Mouse (Mus musculus): ENCODE results near the gene Zbtb16. TPM values are rescaled to one million over a fixed set of nuclear protein-coding genes. Genes with fewer than 3 reads are reported as not detected.

Gene Zbtb16
- 100 to 1,000 TPM; 122 to 213 TPM for total RNA-seq (2021)
- long read RNA-seq, experiment 1, full-length matches to known transcripts, result 1 of 7 reads
- long read RNA-seq, experiment 1, partial matches to known transcripts, result 0 of 7 reads
- long read RNA-seq, experiment 1, other reads (novel, unspliced or antisense), result 6 of 7 reads
- long read RNA-seq, experiment 2, partial matches to known transcripts, result 1 of 13 reads
- long read RNA-seq, experiment 2, other reads (novel, unspliced or antisense), result 12 of 13 reads

DNA sequence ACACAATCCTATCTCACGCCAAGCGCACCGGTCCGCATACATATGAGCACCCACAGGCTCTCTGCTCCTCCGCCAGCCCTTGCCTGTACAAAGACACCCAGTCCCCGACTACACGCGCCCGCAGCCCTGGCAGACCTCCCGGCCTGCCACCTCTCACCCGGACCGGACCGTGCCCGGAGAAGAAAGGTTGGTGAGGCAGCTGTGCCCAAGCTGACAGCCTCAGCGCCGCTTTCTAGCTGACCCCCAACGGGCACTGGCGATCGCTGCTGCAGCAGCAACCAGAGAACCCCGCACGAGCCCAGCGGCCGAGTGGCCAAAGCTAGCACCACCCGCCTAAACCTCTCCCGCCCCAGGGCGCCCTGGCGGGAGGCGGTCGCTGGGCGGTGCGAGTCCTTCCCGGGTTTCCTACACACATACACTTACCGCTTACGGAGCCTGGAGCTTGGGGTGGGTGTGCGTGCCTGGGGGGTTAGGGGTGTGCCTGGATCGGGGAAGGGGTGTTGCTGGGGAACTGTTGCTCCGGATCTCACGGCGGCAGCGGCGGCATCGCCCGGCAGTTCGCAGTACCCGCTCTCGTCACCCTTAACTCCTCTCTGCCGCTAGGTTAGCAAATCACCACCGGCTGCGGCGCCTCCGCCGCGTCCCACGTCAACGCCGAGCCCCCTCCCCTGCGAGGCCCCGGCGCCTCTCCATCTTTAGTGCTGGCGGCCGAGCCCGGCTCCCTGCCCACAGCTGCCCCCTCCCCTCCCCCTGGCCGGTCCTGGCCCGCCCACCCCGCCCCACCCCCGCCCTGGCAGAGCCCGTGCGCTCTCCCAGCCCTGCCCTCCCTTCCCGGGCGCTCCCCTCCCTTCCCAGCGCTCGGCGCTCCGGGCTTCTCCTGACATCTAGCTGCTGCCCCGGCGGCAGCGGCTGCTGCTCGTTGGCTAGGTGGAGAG is at the start of gene Zbtb16:
Zbtb16 (minus strand) TSS at position 592 of the 935 bp plus-strand sequence.
- DNase-seq, result peak; percentile 92 to 95

DNA sequence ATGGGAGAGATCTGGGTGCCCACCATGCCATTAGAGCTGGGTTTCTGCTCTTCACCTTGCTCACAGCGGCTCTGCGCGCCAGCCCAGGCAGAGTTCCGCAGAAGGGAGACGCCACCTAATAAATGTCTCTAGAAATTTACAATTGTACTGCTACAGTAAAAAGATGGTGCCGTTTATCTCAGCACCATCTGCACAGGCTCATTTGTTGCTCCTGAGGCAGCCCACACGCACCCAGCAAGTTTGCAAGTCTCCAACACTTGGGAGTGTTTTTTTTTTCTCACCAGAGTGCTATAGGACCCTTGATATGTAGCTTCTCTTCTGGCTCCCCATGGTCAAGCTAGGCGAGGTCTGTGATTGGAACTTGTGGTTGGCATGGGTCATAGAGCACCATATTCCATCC is 36.9 kb upstream of the Zbtb16 start:
- no peak for DNase-seq

DNA sequence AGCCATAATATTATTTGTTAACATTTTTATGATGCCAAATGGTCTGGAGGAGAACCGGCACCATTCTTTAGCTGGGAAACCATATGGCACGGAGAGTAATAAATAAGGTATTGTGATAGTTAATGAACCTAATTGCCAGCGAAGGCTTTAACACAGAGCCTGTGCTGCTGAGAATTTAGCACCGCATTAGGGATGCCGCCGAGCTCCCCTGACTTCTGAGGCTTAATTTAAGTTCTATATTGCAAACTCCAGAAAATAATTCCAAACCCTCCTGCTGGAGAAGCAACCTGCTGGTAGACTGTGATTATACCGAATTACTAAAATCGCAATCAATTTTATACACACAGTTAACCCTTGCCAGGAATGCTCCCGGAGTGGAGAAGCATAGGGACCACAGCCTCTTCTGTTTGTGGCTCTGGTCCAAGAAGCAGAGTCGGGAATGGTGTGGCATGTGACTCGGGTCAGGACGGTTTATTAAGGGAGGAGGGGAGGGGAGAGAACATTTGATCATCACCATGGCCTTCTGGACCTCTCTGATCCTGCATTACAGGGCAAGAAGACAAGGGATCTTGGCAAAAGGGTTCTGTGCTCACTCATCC is 30.6 kb upstream of the Zbtb16 start:
- DNase-seq, result no peak

DNA sequence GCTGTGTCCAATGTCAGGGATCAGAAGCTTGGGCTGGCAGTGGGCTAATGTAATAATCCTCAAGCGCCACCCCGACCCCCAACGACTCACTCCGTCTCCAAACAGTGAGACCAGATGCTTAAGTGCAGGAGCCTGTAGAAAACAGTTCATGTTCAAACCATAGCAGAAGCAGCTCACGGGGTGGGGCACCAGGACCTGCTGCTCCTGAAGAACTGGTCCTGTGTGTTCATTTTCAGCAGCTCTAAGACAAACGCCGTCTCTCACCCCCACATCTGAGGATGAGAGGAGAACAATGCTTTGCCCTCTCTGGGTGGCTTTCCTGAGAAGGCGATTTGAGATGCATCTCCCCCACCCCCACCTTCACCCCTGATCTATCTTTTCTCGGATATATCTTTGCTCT is 29.2 kb upstream of the Zbtb16 start:
- DNase-seq, result no peak

DNA sequence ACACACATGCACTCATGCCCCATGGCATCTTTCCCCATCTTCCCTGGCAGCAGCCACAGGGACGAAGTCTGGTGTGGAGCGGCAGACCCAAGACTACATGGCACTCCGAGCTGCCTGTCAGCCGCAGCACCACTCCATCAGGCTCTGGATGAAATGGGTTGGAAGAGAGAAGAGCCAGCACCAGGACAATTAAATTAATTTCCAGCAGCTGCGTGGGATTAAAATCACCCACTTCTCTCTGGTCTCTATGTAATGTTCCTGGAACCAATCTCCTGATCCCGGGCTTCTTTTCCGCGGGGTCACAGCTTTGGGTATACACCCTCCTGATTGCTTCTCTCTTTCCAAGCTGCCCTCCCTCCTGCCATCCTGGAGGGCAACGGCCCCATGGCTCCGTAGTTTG is 25.5 kb upstream of the Zbtb16 start:
- DNase-seq, result no peak

DNA sequence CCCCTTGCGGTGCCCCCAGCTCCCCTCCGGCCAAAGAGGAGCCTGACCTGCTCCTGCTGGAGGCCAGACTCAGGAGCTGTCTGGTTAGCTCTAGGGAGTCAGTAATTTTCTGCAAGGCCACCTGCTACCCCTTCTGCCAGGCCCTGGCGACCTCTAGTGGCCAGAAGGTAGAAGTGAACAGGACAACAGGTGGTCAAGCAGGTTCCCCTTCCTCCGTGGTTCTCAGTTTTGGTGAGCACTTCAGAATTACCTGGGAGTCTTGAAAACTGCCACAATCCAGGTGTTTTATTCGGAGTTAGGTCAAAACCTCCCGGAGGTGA is 24.5 kb upstream of the Zbtb16 start:
- peak; percentile 83 to 84 for DNase-seq

DNA sequence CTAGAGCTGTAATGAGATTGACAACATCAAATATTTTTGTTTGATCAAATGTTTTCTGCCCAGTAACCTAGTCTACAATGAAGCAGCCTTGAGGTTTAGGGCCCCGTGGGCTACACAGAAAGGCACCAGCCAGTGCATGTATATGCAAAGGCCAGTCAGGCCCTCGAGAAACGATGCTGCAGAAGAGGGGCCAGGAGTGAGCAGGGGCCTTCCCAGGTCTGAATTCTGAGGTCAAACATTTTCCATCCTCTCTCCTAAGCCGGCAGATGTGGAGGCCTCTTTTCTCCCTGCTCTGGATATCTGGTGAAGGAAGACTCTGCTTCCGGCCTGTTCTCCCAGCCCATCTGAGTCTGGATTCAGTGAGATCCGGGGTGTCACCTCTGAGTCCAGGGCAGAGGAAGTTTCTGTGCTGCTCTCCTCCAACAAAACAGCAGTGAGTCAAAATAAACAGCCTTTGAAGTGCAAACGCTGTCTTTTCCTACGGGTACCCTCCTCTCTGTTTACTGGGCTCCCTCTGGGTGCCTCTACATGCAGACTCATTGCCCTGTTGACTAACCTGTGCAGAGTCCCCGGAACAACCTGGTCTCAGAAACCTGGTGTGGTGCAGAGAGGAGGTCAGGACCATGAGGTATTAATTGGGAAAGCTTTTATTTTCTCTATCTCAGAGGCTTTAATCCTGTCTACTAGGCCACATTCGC is 24.0 kb upstream of the Zbtb16 start:
- DNase-seq, result no peak

DNA sequence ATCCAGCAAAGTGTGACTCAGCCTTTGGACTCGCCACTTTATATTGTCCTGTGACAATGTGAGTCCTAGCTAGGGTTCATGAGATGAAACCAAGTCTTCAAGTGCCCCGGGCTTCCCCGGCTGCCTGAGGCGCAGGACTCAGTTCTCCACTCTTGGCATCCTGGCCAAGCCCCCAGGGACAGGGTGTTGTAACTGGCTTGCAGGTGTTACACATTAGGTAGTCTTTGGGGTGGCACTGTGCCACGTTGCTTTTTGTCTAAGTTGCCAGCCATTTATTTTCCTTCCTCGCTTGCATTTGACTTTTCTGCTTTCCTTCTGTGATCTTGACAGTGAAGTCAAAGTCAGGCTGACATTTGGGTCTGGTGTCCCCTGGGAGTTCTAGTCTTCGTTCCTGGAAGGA is 21.9 kb upstream of the Zbtb16 start:
- DNase-seq, result peak; percentile 29 to 30

DNA sequence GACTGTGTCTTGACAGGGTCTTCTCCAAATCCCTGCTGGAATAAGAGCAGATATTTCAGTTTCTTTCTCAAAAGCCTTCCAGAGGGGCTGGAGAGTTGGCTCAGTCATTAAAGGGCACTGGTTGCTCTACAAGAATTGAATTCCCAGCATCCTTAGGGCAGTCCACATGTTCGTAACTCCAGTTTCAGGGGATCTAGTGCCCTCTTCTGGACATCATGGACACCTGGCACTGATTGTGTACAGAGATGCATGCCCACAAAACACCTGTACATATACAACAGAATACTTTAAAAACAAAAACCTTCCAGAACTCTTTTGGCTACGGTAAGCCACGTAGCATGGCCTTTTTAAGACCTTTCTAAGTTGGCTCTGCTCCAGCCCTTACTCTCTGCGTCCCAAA is 20.2 kb upstream of the Zbtb16 start:
- no peak for DNase-seq

DNA sequence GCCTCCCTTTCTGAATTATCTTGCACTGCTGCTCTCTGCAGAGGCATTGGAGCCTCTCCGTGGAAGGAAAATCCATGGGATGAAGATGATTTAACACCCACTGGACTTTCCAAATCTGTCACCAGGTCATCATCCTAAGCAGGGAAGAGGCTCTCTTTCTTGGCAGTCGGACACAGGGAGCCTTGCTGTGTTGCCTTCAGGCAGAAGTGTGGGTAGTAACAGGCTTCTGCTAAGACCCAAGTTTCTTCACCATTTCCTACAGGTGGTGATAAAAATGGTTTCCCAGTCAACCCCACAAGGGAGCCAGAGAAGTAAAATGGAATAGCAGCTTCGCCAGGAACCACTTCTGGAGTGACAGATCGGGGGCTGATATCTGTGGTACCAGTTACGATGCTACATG is 13.5 kb upstream of the Zbtb16 start:
- DNase-seq, result no peak

DNA sequence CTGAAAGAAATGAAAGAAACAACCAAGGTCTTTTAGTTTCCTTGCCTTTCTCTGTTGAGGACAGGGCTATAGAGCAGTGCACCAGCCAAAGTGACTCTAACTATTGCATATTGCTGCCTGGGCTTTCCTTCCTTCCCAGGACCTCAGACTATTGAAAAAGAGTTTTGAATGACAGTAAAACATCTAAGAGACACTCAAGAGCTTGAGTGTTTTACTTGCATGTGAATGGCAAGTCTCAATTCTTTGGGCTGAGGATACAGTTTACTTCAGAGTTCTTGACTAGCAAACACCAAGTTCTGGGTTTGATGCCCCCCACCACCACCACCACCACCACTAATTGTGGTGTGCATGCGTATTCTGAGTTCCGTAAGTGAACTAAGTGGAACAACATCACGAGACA is 3.5 kb upstream of the Zbtb16 start:
- DNase-seq, result no peak

DNA sequence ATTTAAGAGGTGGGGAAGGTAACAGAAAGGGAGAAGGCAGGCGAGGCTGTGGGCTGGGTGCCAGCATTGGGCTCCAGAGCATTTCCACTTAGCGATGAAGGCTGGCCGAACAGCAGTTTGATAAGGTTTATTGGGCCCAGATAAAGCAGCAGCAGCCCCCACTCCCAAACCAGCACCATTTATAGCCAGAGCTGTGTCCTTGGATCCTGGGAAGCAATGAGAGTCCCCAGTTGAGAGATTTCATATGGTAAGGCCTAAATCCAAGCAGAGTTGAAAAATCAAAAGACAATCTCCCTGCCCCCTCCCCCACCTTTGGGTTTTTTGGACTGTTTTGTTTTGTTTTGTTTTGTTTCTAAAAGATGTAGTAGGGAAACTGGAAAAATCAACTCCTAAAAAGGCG is 2.3 kb upstream of the Zbtb16 start:
- DNase-seq, result no peak

DNA sequence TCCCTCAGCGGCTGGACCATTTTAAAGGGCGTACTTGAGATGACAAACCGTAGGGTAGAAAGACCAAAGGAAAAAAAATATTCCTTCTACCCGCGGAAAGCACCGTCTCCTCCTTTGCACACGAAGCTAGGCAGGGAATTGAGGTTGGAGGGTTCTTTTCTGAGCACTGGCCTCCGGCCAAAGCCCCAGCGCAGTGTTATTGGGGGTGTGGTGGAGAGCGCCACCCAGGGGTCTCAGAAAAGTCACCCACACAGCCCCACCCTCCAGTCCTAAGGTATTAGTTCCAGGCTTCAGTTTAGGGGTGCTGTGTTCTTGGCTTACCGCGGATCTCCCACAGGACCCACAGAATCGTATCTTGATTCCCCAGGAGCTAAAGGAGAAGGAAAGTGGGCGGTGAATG is 1.2 kb upstream of the Zbtb16 start:
- DNase-seq, result peak; percentile 72 to 74

DNA sequence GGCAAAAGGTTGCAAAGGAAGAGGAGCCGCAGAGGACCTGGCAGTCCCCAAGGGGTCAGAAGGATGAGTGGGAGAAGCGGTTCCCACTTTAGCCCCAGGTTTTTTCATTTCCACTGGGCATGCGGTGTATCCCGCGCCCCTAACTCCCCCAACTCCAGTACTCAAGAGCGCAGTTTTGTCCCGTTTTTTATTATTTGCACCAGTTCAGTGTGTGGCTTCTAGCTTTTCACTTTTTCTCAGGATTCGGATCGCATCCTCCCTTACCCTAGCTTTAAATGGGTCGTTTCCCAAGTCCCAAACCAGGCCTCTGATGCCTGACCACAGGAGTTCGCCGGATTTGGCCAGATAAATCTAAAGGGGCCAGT is 526 bp upstream of the Zbtb16 start:
- DNase-seq, result no peak

DNA sequence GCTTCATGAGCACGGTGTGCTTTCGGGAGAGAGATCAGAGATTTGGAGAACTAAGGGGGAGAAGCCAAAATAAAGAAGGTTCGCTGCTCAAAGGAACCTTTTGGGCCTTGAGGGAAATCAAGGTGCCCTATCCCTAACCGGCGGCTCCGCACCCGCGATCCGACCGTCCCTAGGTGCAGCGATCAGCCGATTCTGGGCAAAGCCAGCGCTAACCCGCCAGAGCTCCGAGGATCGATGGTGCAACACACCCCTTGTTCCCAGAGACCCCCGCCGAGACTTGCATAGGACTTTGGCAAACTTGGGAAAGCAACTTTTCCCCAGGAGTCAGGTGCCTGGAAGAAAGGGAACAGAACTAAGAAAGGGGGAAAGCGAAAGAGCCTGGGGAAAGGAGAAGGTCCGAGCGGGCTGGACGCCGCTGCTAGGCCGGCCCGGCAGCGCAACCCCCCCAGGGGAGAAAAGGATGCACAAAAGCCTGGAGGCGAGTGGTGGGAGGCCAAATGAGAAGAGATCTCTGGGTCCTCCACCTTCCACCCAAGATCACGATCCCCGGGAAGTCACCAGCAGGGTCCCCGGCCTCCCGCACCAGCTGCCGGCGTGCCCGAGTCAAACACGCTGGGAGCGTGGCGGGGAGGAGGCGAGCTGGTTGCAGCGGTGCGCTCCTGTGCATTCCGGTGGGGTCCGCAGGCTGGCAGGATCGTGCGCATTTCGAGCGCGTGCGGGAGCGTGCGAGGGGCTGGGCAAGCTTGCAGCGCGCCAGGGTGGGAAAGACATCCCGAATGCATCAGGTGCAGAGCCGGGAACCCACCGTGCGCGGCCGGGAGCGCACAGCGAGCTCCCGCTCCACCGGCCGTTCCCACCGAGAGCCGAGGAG is 1.2 kb downstream of the Zbtb16 start:
- DNase-seq, result peak in 1 of 2 experiments; percentile 73

DNA sequence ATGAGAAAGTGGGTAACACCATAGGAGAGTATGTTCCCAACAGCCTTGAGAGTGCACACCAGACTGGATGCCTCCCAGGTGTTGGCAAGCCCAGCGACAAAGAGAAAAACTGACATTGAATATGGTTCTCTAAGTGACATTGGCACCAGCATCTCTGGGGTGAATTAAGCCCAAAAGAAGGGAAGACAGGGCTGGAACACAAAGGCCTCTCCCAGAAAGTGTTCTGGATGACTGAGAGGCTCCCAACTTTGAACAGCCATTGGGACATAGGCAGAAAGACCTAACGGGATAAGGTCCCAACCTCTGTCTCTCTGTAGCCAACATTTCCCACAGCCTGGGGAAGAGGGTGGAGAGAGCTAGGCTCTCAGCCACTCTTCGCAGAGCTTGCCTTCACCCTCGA is 2.0 kb downstream of the Zbtb16 start:
- DNase-seq, result peak in 1 of 2 experiments; percentile 54

DNA sequence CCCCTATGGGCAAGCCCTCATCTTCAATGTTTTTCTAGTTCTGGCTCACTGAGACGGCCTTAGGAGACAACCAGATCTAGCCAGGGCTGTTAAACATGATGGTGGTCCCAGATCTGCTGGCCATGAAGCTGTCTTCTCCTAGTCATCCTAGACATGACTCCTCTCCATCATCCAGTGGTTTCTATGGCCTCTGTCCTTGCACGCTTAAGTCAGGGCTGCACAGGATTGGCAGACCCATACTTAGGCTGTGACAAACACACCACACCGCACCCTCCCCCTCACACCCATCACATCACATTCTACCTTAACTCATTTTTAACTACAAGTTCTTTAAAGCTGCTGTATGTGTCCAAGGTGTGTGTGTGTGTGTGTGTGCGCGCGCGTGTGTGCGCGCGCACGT is 2.5 kb downstream of the Zbtb16 start:
- peak in 1 of 2 experiments; percentile 46 for DNase-seq

DNA sequence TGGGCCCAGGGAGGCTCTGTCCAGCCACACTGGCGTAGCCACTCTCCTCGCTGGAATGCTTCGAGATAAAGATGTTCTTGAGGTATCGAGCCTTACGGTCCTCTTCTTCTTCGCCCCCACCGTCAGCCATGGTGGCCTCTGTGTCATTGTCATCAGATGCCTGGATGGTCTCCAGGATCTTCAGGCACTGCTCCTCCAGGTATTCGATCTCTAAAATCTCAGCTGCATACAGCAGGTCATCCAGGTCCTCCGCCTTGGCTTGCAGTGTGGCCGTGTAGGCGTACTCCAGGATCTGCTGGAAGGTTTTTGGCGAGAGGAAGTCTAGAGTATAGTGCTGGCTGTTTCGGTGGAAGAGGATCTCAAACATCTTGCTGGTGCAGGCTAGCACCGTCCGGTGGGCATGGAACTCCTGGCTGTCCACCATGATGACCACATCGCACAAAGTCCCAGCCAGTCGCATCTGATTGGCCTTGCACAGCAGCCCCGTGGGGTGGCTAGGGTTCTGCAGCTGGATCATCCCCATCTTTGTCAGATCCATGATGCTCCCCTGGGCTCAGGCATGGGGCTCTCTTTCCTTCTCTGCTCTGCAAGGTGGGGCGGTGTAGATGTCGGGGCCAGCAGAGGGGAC is 3.4 kb downstream of the Zbtb16 start:
- DNase-seq, result peak in 1 of 2 experiments; percentile 47

DNA sequence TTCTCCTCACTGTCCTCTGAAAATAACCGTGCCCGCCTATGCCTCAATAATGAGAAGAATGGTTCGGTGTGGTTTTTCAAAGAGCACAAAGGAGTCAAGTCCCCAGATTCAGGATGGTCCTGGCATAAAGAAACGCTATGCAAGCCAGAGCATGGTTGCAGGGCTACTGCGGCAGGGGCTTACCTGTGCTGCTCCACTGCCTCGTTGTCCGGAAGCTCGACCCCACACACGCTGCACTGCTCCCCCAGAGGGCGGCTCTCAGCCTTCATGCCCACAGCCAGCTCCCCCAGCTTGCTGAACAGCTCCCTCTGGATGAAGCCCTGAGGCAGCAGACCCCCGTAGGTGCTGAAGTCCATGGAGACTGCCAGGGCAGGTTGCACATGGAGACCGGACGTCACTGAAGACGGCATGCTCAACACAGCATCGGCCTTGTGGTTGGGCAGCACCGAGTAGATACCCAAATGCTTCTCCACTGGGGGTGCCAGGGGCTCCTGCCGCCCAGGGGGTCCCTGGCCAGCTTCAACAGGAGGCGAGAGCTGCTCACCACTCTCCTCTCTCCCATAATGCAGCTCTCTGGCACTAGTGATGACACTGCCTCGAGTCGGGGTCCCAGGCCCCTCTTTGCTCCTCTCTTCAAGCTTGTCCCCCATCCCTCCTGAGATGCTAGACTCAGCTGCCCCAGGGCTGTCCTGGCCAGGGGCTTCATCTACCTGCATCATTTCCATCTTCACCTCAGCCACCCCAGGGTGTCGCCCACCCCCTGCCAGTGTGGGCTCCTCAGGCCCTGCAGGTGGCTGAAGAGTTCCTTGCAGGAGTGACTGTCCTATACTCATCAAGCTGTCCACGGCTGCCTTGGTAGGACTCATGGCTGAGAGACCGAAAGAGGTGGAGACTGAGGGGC is 4.2 kb downstream of the Zbtb16 start:
- peak in 1 of 2 experiments; percentile 30 for DNase-seq

DNA sequence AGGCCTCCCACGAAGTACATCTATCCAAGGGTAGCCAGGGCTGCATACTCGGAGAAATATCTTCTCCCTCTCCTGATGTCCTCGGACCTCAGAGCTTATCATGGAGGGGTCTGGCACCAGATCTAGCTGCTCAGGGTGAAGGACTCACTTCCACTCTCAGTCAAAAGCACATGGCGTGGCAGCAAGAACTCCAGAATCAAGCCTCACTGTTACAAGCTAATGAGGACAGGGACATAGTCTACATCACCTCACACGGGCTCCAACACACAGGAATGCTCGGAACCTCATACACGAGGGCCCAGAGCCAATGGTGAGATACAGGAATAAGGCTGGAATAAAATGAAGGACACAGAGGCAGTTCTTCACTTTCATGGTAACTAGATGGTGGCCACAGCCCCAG is 7.2 kb downstream of the Zbtb16 start:
- DNase-seq, result peak in 1 of 2 experiments; percentile 30

All from heart, adult 18-20 months (tissue).